Mouse (Mus musculus): ENCODE results near the gene Gtse1. TPM values are rescaled to one million over a fixed set of nuclear protein-coding genes. Genes with fewer than 3 reads are reported as not detected.

Gtse1 gene
- polyA plus RNA-seq, 1 experiment from 2014 or later, result 22.9 TPM

DNA sequence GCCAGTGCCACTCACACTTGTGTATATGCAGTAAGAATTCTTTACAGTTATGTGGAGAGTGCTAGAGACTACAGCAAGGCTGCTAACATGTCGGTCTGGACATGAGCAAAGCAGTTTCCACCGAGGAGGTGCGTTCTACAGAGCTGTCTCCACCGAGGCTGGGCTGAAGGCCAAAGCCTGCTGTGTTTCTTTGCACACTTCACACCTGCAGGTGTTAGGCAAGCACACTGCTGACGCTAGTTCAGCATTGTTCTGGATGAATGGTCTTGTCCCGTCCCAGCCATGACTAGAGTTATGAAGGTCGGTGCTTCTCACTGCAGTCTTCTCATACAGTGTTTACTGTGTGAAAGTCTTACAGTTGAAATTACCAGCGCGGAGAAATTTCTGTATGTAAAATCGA is 32.4 kb downstream of the Gtse1 start:
- no peak overlapping the region for H3K9ac ChIP-seq (ENCODE audit: low read depth, low read length)
- 77% methylated on average over 10 of the region's 10 CpGs for WGBS
- H3K27ac ChIP-seq (ENCODE audit: low read length), result 0 out of 2 replicates have a peak overlapping the region, but pooled peaks have one; percentile 11
- no peak for ATAC-seq
- H3K4me1 ChIP-seq (ENCODE audit: control insufficient read depth, insufficient read depth, low read length), result no peaks in the 10 kb centered on the region
- no peaks in the 10 kb centered on the region for H3K9me3 ChIP-seq (ENCODE audit: control insufficient read depth, low read length)
- H3K4me2 ChIP-seq (ENCODE audit: low read depth, low read length), result no peak overlapping the region
- H3K4me3 ChIP-seq (ENCODE audit: low read length), result no peak overlapping the region
- H3K36me3 ChIP-seq (ENCODE audit: control insufficient read depth, insufficient read depth, low read length), result peaks cover 19% of the 10 kb centered on the region; the same call in 1 of the 2 replicates
- H3K27me3 ChIP-seq (replicated peaks; ENCODE audit: control insufficient read depth, insufficient read depth, low read length), result no peaks in the 10 kb centered on the region

GRCm38 (mm10) chr15:85892498-85893118 is 33.1 kb downstream of the Gtse1 start:
- H3K27me3 ChIP-seq (replicated peaks; ENCODE audit: control insufficient read depth, insufficient read depth, low read length), result no peaks in the 10 kb centered on the region

DNA sequence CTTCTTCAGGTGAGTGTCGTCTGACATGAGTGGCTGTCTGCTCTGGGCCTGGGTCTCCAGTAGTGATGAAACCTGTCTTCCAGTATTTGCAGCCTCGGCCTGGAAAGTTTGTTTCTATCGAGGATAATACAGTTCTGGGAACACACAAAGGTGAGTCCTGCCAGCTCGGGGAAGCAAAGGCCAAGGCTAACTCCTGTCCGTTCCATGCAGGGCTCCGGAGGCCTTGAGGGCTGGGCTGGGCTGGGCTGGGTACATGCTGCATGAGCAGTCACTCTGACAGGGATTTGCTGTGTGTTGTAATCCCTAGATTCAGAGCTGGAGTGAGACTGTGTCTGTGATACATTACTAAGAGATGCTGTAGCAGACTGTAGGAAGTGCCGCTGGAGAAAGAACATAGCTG is 34.3 kb downstream of the Gtse1 start:
- Histone ChIP-seq H3K9me3 (ENCODE audit: control insufficient read depth, low read length) (no peaks in the 10 kb centered on the region), H3K4me1 (ENCODE audit: control insufficient read depth, insufficient read depth, low read length) (no peaks in the 10 kb centered on the region), H3K27me3 (replicated peaks; ENCODE audit: control insufficient read depth, insufficient read depth, low read length) (no peaks in the 10 kb centered on the region), H3K36me3 (ENCODE audit: control insufficient read depth, insufficient read depth, low read length) (peaks cover 25% of the 10 kb centered on the region), H3K9ac (ENCODE audit: low read depth, low read length) (no peak overlapping the region), H3K4me3 (ENCODE audit: low read length) (no peak overlapping the region), H3K27ac (ENCODE audit: low read length) (no peak overlapping the region), H3K4me2 (ENCODE audit: low read depth, low read length) (no peak overlapping the region)
- WGBS, result 88% methylated on average over 7 of the region's 7 CpGs
- no peak for ATAC-seq

More at GRCm38 (mm10) chr15:85892498-85893118, 33.1 kb downstream of the Gtse1 start:
- H3K36me3 ChIP-seq (ENCODE audit: control insufficient read depth, insufficient read depth, low read length), result peaks cover 25% of the 10 kb centered on the region
- H3K9ac ChIP-seq (ENCODE audit: low read depth, low read length), result no peak overlapping the region
- ATAC-seq, result no peak
- H3K9me3 ChIP-seq (ENCODE audit: control insufficient read depth, low read length), result no peaks in the 10 kb centered on the region
- 81% methylated on average over 13 of the region's 13 CpGs for WGBS
- H3K4me1 ChIP-seq (ENCODE audit: control insufficient read depth, insufficient read depth, low read length), result no peaks in the 10 kb centered on the region
- H3K4me3 ChIP-seq (ENCODE audit: low read length), result no peak overlapping the region
- no peak overlapping the region for H3K27ac ChIP-seq (ENCODE audit: low read length)
- no peak overlapping the region for H3K4me2 ChIP-seq (ENCODE audit: low read depth, low read length)

DNA sequence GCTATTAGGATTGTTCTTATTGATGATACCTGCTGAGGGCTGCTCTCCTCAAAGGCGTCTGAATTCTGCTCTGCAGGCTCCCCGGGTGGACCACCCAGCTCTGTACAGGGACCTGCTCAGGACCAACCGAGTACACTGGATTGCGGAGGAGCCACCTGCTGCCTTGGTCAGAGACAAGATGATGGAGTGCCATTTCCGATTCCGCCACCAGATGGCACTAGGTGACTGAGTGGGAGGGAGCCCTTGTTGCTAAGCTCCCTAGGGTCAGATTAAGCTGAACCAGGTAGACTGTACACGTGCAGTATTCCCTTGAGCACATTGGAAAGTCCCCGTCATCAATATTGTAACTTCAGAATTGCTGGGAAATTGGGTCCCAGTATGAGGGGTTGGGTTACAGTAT is 36.7 kb downstream of the Gtse1 start:
- peak; percentile 45; the same call in 1 of the 2 replicates for ATAC-seq
- Histone ChIP-seq H3K9me3 (ENCODE audit: control insufficient read depth, low read length) (no peaks in the 10 kb centered on the region), H3K36me3 (ENCODE audit: control insufficient read depth, insufficient read depth, low read length) (peaks cover 18% of the 10 kb centered on the region; the same call in 1 of the 2 replicates), H3K27ac (ENCODE audit: low read length) (no peak overlapping the region), H3K4me3 (ENCODE audit: low read length) (no peak overlapping the region), H3K9ac (ENCODE audit: low read depth, low read length) (no peak overlapping the region), H3K27me3 (replicated peaks; ENCODE audit: control insufficient read depth, insufficient read depth, low read length) (no peaks in the 10 kb centered on the region), H3K4me1 (ENCODE audit: control insufficient read depth, insufficient read depth, low read length) (no peaks in the 10 kb centered on the region), H3K4me2 (ENCODE audit: low read depth, low read length) (no peak overlapping the region)
- WGBS, result 14% methylated on average over 8 of the region's 8 CpGs

- H3K9me3 ChIP-seq (ENCODE audit: control insufficient read depth, low read length), result no peaks in the 10 kb centered on the region
- 82% methylated on average over 10 of the region's 10 CpGs for WGBS
- H3K27me3 ChIP-seq (replicated peaks; ENCODE audit: control insufficient read depth, insufficient read depth, low read length), result no peaks in the 10 kb centered on the region
- H3K4me1 ChIP-seq (ENCODE audit: control insufficient read depth, insufficient read depth, low read length), result no peaks in the 10 kb centered on the region
- no peak overlapping the region for H3K4me3 ChIP-seq (ENCODE audit: low read length)
- H3K4me2 ChIP-seq (ENCODE audit: low read depth, low read length), result no peak overlapping the region
- no peak for ATAC-seq
- peaks cover 15% of the 10 kb centered on the region; the same call in 1 of the 2 replicates for H3K36me3 ChIP-seq (ENCODE audit: control insufficient read depth, insufficient read depth, low read length)
- no peak overlapping the region for H3K9ac ChIP-seq (ENCODE audit: low read depth, low read length)
- no peak overlapping the region for H3K27ac ChIP-seq (ENCODE audit: low read length)
Observed at GRCm38 (mm10) chr15:85897113-85897512, 37.6 kb downstream of the Gtse1 start.

DNA sequence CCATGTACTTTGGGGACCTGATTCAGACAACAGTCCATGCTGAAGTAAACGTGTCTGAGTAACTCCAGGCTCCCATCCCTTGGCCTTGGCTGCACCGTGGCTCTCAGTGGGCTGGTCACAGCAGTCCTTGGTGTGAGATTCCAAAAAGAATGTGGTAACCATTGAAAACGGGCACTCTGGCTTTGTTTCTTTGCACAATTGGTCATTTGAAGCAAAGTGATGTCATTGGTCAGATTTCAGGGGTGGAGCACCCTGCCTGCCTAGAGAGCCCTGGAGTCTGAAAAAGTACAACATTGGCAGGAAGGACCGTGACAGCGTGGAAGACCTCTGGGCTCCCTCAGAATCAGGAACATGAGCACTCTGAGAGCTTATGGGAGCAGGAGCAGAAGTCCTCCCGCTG is 39.9 kb downstream of the Gtse1 start:
- WGBS, result 73% methylated on average over 6 of the region's 6 CpGs

DNA sequence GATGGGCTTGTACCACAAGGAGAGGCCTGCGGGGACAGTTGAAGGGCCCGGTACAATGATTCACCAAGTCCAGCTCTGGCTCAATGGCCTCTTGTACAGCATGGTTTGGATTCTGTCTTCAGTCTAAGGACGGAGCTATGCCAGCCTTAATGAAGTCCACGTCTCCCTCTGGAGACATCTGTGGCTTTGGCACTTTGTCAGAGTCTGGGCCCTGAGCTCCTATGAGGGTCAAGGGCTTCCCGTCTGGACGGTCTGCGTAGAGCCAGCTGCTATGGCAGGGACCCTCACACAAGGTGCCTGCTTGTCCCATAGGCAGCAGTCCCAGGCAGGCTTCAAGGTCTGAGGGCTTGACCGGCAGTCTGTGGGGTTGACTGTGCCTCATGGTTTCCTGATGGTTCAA is 40.8 kb downstream of the Gtse1 start:
- ATAC-seq, result no peak
- H3K36me3 ChIP-seq (ENCODE audit: control insufficient read depth, insufficient read depth, low read length), result peaks cover 11% of the 10 kb centered on the region; the same call in 1 of the 2 replicates

More for the DNA sequence above, 39.9 kb downstream of the Gtse1 start:
- Histone ChIP-seq H3K4me1 (ENCODE audit: control insufficient read depth, insufficient read depth, low read length) (no peaks in the 10 kb centered on the region), H3K9me3 (ENCODE audit: control insufficient read depth, low read length) (no peaks in the 10 kb centered on the region), H3K4me3 (ENCODE audit: low read length) (no peak overlapping the region), H3K27me3 (replicated peaks; ENCODE audit: control insufficient read depth, insufficient read depth, low read length) (no peaks in the 10 kb centered on the region; the same call in 1 of the 2 replicates), H3K4me2 (ENCODE audit: low read depth, low read length) (no peak overlapping the region), H3K9ac (ENCODE audit: low read depth, low read length) (no peak overlapping the region), H3K27ac (ENCODE audit: low read length) (no peak overlapping the region), H3K36me3 (ENCODE audit: control insufficient read depth, insufficient read depth, low read length) (peaks cover 15% of the 10 kb centered on the region; the same call in 1 of the 2 replicates)
- no peak for ATAC-seq

DNA sequence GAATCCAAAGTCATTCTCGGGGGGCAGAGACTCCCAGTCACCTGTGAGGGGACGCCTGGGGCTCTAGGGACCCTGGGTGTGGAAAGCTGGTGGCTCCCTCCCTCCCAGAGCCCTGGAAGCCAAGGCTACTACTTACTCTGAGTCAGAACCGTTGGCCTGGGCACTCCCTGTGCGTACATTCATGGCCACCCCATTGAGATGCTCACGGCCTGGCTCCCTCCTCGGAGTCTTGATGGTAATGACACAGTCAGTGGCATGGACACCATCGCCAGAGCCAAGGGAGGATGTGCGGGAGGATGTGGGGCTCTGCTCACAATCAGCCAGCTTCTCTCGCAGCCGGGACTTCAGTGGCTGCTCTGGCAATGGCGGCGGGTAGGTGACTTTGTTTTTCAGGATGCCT is 41.3 kb downstream of the Gtse1 start:
- Histone ChIP-seq H3K27ac (ENCODE audit: low read length) (no peak overlapping the region), H3K9ac (ENCODE audit: low read depth, low read length) (no peak overlapping the region), H3K36me3 (ENCODE audit: control insufficient read depth, insufficient read depth, low read length) (peaks cover 7% of the 10 kb centered on the region; the same call in 1 of the 2 replicates), H3K27me3 (replicated peaks; ENCODE audit: control insufficient read depth, insufficient read depth, low read length) (no peaks in the 10 kb centered on the region; the same call in 1 of the 2 replicates), H3K4me3 (ENCODE audit: low read length) (no peak overlapping the region), H3K9me3 (ENCODE audit: control insufficient read depth, low read length) (no peaks in the 10 kb centered on the region), H3K4me2 (ENCODE audit: low read depth, low read length) (no peak overlapping the region), H3K4me1 (ENCODE audit: control insufficient read depth, insufficient read depth, low read length) (no peaks in the 10 kb centered on the region)
- WGBS, result 87% methylated on average over 12 of the region's 12 CpGs
- no peak for ATAC-seq

More for the DNA sequence above, 40.8 kb downstream of the Gtse1 start:
- 74% methylated on average over 8 of the region's 8 CpGs for WGBS
- H3K4me3 ChIP-seq (ENCODE audit: low read length), result no peak overlapping the region
- no peak overlapping the region for H3K9ac ChIP-seq (ENCODE audit: low read depth, low read length)
- no peaks in the 10 kb centered on the region for H3K9me3 ChIP-seq (ENCODE audit: control insufficient read depth, low read length)
- no peaks in the 10 kb centered on the region; the same call in 1 of the 2 replicates for H3K27me3 ChIP-seq (replicated peaks; ENCODE audit: control insufficient read depth, insufficient read depth, low read length)
- H3K27ac ChIP-seq (ENCODE audit: low read length), result no peak overlapping the region
- H3K4me2 ChIP-seq (ENCODE audit: low read depth, low read length), result no peak overlapping the region
- H3K4me1 ChIP-seq (ENCODE audit: control insufficient read depth, insufficient read depth, low read length), result no peaks in the 10 kb centered on the region

DNA sequence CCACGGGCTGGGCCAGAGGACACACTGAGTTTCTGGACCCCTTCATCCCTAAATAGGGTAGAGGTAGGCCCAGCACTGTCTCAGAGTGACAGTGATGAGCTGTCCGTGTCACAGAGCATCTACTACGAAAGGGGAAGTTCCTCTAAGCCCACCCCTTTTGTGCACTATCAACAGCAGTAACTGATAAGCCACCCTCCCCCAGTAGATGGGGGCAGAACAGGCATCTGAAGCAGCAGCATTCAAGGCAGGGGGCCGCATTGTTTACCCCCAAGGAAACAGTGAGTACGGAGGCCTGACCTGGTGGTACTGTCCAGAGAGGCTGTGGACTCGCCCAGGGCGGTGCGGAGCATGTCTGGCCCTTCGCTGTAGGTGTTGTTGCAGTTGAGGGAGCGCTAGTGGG is 43.0 kb downstream of the Gtse1 start:
- Histone ChIP-seq H3K27ac (ENCODE audit: low read length) (no peak overlapping the region), H3K36me3 (ENCODE audit: control insufficient read depth, insufficient read depth, low read length) (peaks cover 1% of the 10 kb centered on the region; the same call in 1 of the 2 replicates), H3K27me3 (replicated peaks; ENCODE audit: control insufficient read depth, insufficient read depth, low read length) (no peaks in the 10 kb centered on the region; the same call in 1 of the 2 replicates), H3K4me2 (ENCODE audit: low read depth, low read length) (no peak overlapping the region), H3K4me3 (ENCODE audit: low read length) (no peak overlapping the region), H3K9ac (ENCODE audit: low read depth, low read length) (no peak overlapping the region), H3K9me3 (ENCODE audit: control insufficient read depth, low read length) (no peaks in the 10 kb centered on the region), H3K4me1 (ENCODE audit: control insufficient read depth, insufficient read depth, low read length) (no peaks in the 10 kb centered on the region)
- no peak for ATAC-seq
- 84% methylated on average over 10 of the region's 10 CpGs for WGBS
